Mouse (Mus musculus) thymus, adult 2 months (tissue): ENCODE data around the gene Map3k14. TPM values are rescaled to one million over a fixed set of nuclear protein-coding genes. Genes with fewer than 3 reads are reported as not detected.

ENCODE experiments used
- DNase-seq: peaks from one replicate; pipeline ENCODE4 v3.0.0; 2021
- H3K27ac ChIP-seq: fragments of 200-500 bp; 2 replicates; pipeline ENCODE4 v1.5.1; 2012; ENCODE audit warnings: low read length, control low read depth; ENCODE audit not compliant: control insufficient read depth, insufficient read depth
- H3K27me3 ChIP-seq: fragments of 200-500 bp; 2 replicates; pipeline ENCODE4 v1.6.1; 2012; ENCODE audit warnings: mild to moderate bottlenecking, low read length, moderate library complexity, mixed read lengths; ENCODE audit not compliant: control insufficient read depth, insufficient read depth
- H3K36me3 ChIP-seq: fragments of 200-500 bp; 2 replicates; pipeline ENCODE4 v1.6.1; 2012; ENCODE audit warnings: mild to moderate bottlenecking, low read length, moderate library complexity; ENCODE audit not compliant: control insufficient read depth, insufficient read depth
- H3K4me1 ChIP-seq: fragments of 200-500 bp; replicated peaks from 2 replicates; pipeline ENCODE4 v1.6.1; 2012; ENCODE audit warnings: low read length; ENCODE audit not compliant: control insufficient read depth, insufficient read depth
- H3K4me3 ChIP-seq: fragments of 200-500 bp; 2 replicates; pipeline ENCODE4 v1.5.1; 2012; ENCODE audit warnings: mild to moderate bottlenecking, low read length, control low read depth, moderate library complexity; ENCODE audit not compliant: control insufficient read depth, insufficient read depth
- CTCF ChIP-seq: fragments of 200-500 bp; IDR thresholded peaks from 2 replicates; pipeline ENCODE4 v1.5.1; 2012; ENCODE audit warnings: mild to moderate bottlenecking, control low read depth, low read length, moderate library complexity, borderline replicate concordance; ENCODE audit not compliant: control insufficient read depth, poor library complexity, insufficient read depth; ENCODE audit errors: extremely low read depth
- POLR2A ChIP-seq: fragments of 200-500 bp; IDR thresholded peaks from 2 replicates; pipeline ENCODE4 v1.6.1; 2012; ENCODE audit warnings: mild to moderate bottlenecking, low read length, control low read depth, moderate library complexity; ENCODE audit not compliant: control insufficient read depth, poor library complexity, insufficient read depth; ENCODE audit errors: extremely low read depth
- WGBS: fragments of 180-500 bp; shearing (Covaris S2); methylation state at CpG from one replicate; pipeline ENCODE4 v1.1.7; 2018; 5-methylcytosine and 5-hydroxymethylcytosine counted together
- polyA plus RNA-seq: library from polyadenylated mRNA; depleted of rRNA; stranded (reverse); fragments of >200 nt; gene quantifications from 2 replicates; pipeline ENCODE4 v1.2.3, GENCODE M21; 2012; rRNA removed

Map3k14 gene
- polyA plus RNA-seq, 1 experiment = 40.7 TPM

- TF ChIP-seq POLR2A (peak; percentile 24; the same call in 1 of the 2 replicates), CTCF (no peak)
- Histone ChIP-seq H3K4me1 (peaks cover 44% of the 10 kb centered on the region), H3K27ac (peak within 1 kb of the TSS; percentile 92), H3K27me3 (no peaks in the 10 kb centered on the region), H3K36me3 (no peaks in the 10 kb centered on the region), H3K4me3 (peak within 1 kb of the TSS; percentile 99)
- WGBS = 1% methylated on average over 69 of the region's 84 CpGs
- peak; percentile 86 for DNase-seq
Measured at GRCm38 (mm10) chr11:103170494-103171285, 96.6 kb downstream of the Map3k14 start, which contains the start of gene Fmnl1. Gene Fmnl1 (plus strand): TSS chr11:103171107.

- Histone ChIP-seq H3K4me3 (peak overlapping the region; percentile 99), H3K27me3 (no peaks in the 10 kb centered on the region), H3K36me3 (no peaks in the 10 kb centered on the region), H3K27ac (peak overlapping the region; percentile 72), H3K4me1 (peaks cover 42% of the 10 kb centered on the region)
- TF ChIP-seq CTCF = no peak
- no peak for TF ChIP-seq POLR2A
- peak; percentile 46 for DNase-seq
- WGBS = 28% methylated on average over 3 of the region's 3 CpGs
Measured at GRCm38 (mm10) chr11:103170111-103170493, 97.2 kb downstream of the Map3k14 start.

Other genes with a start within 250 kb of the Map3k14 start
- 52.5 and 60.8 TPM in 2 replicates for gene Nmt1, start 239.3 kb downstream of the Map3k14 start, polyA plus RNA-seq
- 77.5 and 88.2 TPM in 2 replicates for gene Dcakd, start 239.1 kb downstream of the Map3k14 start, polyA plus RNA-seq
- gene Plcd3, start 165.8 kb downstream of the Map3k14 start, polyA plus RNA-seq = 3.9 and 5.4 TPM in 2 replicates
- gene Acbd4, start 165.8 kb downstream of the Map3k14 start, polyA plus RNA-seq = 28.8 and 29.5 TPM in 2 replicates
- gene Hexim1, start 151.2 kb downstream of the Map3k14 start, polyA plus RNA-seq = 18.2 and 18.4 TPM in 2 replicates
- gene Hexim2, start 135.0 kb downstream of the Map3k14 start, polyA plus RNA-seq = 4.9 and 6.9 TPM in 2 replicates
- gene Fmnl1, start 96.4 kb downstream of the Map3k14 start, polyA plus RNA-seq = 235 and 264 TPM in 2 replicates
- 0.23 and 0.35 TPM in 2 replicates for gene 1700023F06Rik, start 58.9 kb downstream of the Map3k14 start, polyA plus RNA-seq
- not detected in 2 replicates for gene Spata32, start 49.0 kb downstream of the Map3k14 start, polyA plus RNA-seq
- gene Arhgap27, start 96.2 kb upstream of the Map3k14 start, polyA plus RNA-seq = 124 and 125 TPM in 2 replicates
- 43.6 and 46.4 TPM in 2 replicates for gene Plekhm1, start 145.2 kb upstream of the Map3k14 start, polyA plus RNA-seq
- gene Lrrc37a, start 237.1 kb upstream of the Map3k14 start, polyA plus RNA-seq = 0.01 TPM in 1 of 2 replicates, not detected in the other